Mouse (Mus musculus): ENCODE data around the gene Krcc1.

The Krcc1 gene

DNA sequence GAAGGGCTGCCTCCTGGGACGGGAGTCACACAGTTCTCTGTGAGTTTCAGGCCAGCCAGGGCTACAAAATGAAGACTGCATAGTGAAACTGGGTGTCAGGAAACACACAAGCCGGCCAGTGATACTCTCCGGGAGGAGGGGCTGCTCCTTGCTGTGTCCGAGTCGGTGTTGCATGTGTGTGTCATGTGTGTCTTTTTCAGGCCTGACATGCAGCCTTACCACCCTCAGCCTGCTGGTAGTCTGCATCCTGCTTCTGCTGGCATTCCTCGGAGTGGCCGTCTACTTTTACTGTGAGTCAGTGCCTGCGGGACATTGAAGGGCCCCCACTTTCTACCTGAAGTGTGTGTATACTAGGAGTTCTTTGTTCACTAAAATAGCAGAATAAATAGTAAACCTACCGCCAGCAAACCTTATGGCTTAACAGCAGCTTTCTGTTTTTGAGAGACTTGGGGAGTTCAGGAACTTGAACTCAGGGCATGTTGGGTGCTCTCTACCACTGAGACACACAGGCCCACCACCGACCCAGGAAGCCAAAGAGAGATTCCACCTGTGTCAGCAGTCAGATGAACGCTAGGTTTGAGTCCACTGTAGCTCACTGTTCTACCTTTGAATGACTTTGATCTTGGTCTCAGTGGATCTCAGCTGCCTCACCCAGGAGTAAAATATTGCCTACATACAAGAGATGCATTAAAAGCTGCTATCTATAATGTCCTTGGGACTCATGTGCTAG lies 60.9 kb downstream of the Krcc1 start:
- no peak for DNase-seq

- DNase-seq: no peak
Observed at GRCm38 (mm10) chr6:71333031-71333430, 61.6 kb downstream of the Krcc1 start.

DNA sequence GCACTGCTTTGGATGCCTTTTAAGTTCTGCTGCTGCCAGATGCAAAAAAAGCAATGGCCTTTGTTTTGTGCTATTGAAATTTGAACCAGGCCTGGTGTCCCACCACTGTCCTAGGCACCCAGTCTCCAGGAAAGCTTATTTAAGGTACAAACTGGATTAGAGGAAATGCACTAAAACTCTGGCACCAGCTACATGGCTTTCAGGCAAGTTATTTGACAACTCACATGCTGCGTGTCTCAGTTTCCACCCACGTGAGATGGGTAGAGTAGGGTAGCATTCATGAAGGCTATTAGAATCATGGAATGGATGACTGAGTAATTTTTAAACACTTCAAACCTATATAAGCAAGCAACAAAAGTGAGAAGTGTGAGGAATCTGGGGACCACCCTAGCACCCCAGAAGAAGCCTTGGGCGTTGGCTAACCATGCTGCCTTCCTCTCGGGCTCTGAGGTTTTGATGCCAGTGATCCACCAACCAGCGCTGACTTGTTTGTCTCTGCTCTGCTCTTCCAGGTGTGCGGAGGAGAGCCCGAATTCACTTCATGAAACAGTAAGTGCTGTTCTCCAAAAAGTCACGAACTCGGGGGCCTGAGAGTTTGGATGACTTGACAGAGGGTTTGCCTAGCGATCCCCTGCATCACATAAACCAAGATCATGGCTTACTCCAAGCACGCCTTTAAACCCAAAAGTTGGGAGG lies 62.2 kb downstream of the Krcc1 start:
- no peak for DNase-seq

All from kidney, postnatal 25 days (tissue).